Mouse (Mus musculus) limb, embryonic 13.5 days (tissue): ENCODE data around the gene Pygl. TPM values are rescaled to one million over a fixed set of nuclear protein-coding genes. Genes with fewer than 3 reads are reported as not detected.
"Not testable (repeated sequence)": the region's sequence is repeated elsewhere in the genome, so short reads cannot be mapped to it uniquely, and the experiment has no call there.

ENCODE experiments used
- ATAC-seq: fragments of 200-750 bp; cut with Nextera tagmentation; 2 replicates; pipeline ENCODE4 v1.8.0; 2017; ENCODE audit warnings: low read depth, moderate number of reproducible peaks, moderate TSS enrichment; ENCODE audit not compliant: low FRiP score
- H3K27ac ChIP-seq: fragments of 300-500 bp; sonication (generic); 2 replicates; pipeline ENCODE4 v1.5.1; 2015; ENCODE audit warnings: inconsistent platforms, mild to moderate bottlenecking, moderate library complexity
- H3K27me3 ChIP-seq: fragments of 300-500 bp; sonication (generic); 2 replicates; pipeline ENCODE4 v1.6.1; 2015; ENCODE audit warnings: mild to moderate bottlenecking, inconsistent platforms
- H3K36me3 ChIP-seq: fragments of 300-500 bp; sonication (generic); 2 replicates; pipeline ENCODE4 v1.6.1; 2015; ENCODE audit warnings: inconsistent platforms, mild to moderate bottlenecking, moderate library complexity
- H3K4me1 ChIP-seq: fragments of 300-500 bp; sonication (generic); 2 replicates; pipeline ENCODE4 v1.6.1; 2015; ENCODE audit warnings: inconsistent platforms
- H3K4me2 ChIP-seq: fragments of 300-500 bp; sonication (generic); replicated peaks from 2 replicates; pipeline ENCODE4 v1.6.1; 2015; ENCODE audit warnings: inconsistent platforms, mild to moderate bottlenecking, moderate library complexity
- H3K4me3 ChIP-seq: fragments of 300-500 bp; sonication (generic); 2 replicates; pipeline ENCODE4 v1.5.1; 2015; ENCODE audit warnings: moderate library complexity, mild to moderate bottlenecking, inconsistent platforms
- H3K9ac ChIP-seq: fragments of 300-500 bp; sonication (generic); 2 replicates; pipeline ENCODE4 v1.6.1; 2015; ENCODE audit warnings: mild to moderate bottlenecking, inconsistent platforms
- H3K9me3 ChIP-seq: fragments of 300-500 bp; sonication (generic); 2 replicates; pipeline ENCODE4 v1.6.1; 2016; ENCODE audit warnings: inconsistent platforms
- WGBS: fragments of 180-500 bp; shearing (Covaris S2); methylation state at CpG from one replicate; pipeline ENCODE4 v1.1.7; 2015; 5-methylcytosine and 5-hydroxymethylcytosine counted together
- polyA plus RNA-seq: library from polyadenylated mRNA; unstranded; fragments of >200 nt; fragmentation: Nextera tagmentation; extraction: Ambion mirVana; gene quantifications from 2 replicates; pipeline ENCODE4 v1.2.1, GENCODE M21; 2015

Gene Pygl
- polyA plus RNA-seq, 1 experiment from 2014 or later = 12.6 TPM

GRCm38 (mm10) chr12:70145586-70145985, 85.7 kb downstream of the Pygl start:
- no peaks in the 10 kb centered on the region for H3K36me3 ChIP-seq
- ATAC-seq = no peak
- no peak overlapping the region for H3K9ac ChIP-seq
- no peak overlapping the region for H3K4me3 ChIP-seq
- H3K27ac ChIP-seq = no peak overlapping the region
- H3K4me2 ChIP-seq = no peak overlapping the region
- H3K4me1 ChIP-seq = peaks cover 12% of the 10 kb centered on the region
- no peaks in the 10 kb centered on the region for H3K27me3 ChIP-seq
- WGBS = 85% methylated on average over 6 of the region's 6 CpGs
- H3K9me3 ChIP-seq = no peaks in the 10 kb centered on the region

GRCm38 (mm10) chr12:70144637-70145448, 86.4 kb downstream of the Pygl start:
- 53% methylated on average over 20 of the region's 20 CpGs for WGBS
- Histone ChIP-seq H3K4me1 (peaks cover 12% of the 10 kb centered on the region), H3K4me2 (0 out of 2 replicates have a peak overlapping the region, but pooled peaks have one; percentile 15), H3K4me3 (no peak overlapping the region), H3K9ac (no peak overlapping the region), H3K9me3 (no peaks in the 10 kb centered on the region), H3K27me3 (no peaks in the 10 kb centered on the region), H3K36me3 (no peaks in the 10 kb centered on the region), H3K27ac (no peak overlapping the region)
- no peak for ATAC-seq

- not testable (repeated sequence) for H3K4me3 ChIP-seq, H3K4me2 ChIP-seq, H3K27me3 ChIP-seq, H3K9ac ChIP-seq, H3K9me3 ChIP-seq, H3K36me3 ChIP-seq
- Histone ChIP-seq H3K27ac (0 out of 2 replicates have a peak overlapping the region, but pooled peaks have one; percentile 33), H3K4me1 (peaks cover 12% of the 10 kb centered on the region)
- 29% methylated on average over 3 of the region's 3 CpGs for WGBS
- ATAC-seq = peak; percentile 70
Measured at GRCm38 (mm10) chr12:70144106-70144587, 87.1 kb downstream of the Pygl start.

- no peak for ATAC-seq
- no peak overlapping the region for H3K4me2 ChIP-seq
- no peaks in the 10 kb centered on the region for H3K9me3 ChIP-seq
- no peaks in the 10 kb centered on the region for H3K36me3 ChIP-seq
- no peaks in the 10 kb centered on the region for H3K4me1 ChIP-seq
- WGBS = 87% methylated on average over 5 of the region's 5 CpGs
- no peak overlapping the region for H3K27ac ChIP-seq
- no peaks in the 10 kb centered on the region for H3K27me3 ChIP-seq
- no peak overlapping the region for H3K9ac ChIP-seq
- no peak overlapping the region for H3K4me3 ChIP-seq
Measured at GRCm38 (mm10) chr12:70140993-70141576, 90.2 kb downstream of the Pygl start.

Other genes starting within 250 kb of the Pygl start
- gene Sav1, start 244.5 kb downstream of the Pygl start, polyA plus RNA-seq = 8.6 and 8.8 TPM in 2 replicates
- 11.0 and 11.4 TPM in 2 replicates for gene Nin, start 117.8 kb downstream of the Pygl start, polyA plus RNA-seq
- not detected in 2 replicates for gene Abhd12b, start 77.3 kb downstream of the Pygl start, polyA plus RNA-seq
- gene Trim9, start 116.1 kb upstream of the Pygl start, polyA plus RNA-seq = 0.74 and 0.93 TPM in 2 replicates
- 99.9 and 105 TPM in 2 replicates for gene Tmx1, start 221.6 kb upstream of the Pygl start, polyA plus RNA-seq